Mouse (Mus musculus) hindbrain, embryonic 14.5 days (tissue): ENCODE data around the gene Ptprn2. TPM values are rescaled to one million over a fixed set of nuclear protein-coding genes. Genes with fewer than 3 reads are reported as not detected.

Experiments used
- ATAC-seq: fragments of 200-750 bp; cut with Nextera tagmentation; 2 replicates; pipeline ENCODE4 v1.8.0; 2017; ENCODE audit warnings: moderate number of reproducible peaks, mild to moderate bottlenecking, moderate TSS enrichment, moderate library complexity; ENCODE audit not compliant: low FRiP score
- DNase-seq: peaks from one replicate; pipeline ENCODE4 v3.0.0-alpha.2; 2015; ENCODE audit warnings: low spot score
- H3K27ac ChIP-seq: fragments of 300-500 bp; sonication (generic); 2 replicates; pipeline ENCODE4 v1.5.1; 2014; ENCODE audit warnings: mild to moderate bottlenecking, moderate library complexity
- H3K27me3 ChIP-seq: fragments of 300-500 bp; sonication (generic); 2 replicates; pipeline ENCODE4 v1.6.1; 2014; ENCODE audit warnings: mild to moderate bottlenecking, low read length, mixed read lengths; ENCODE audit not compliant: control insufficient read depth, insufficient read depth
- H3K36me3 ChIP-seq: fragments of 300-500 bp; sonication (generic); replicated peaks from 2 replicates; pipeline ENCODE4 v1.6.1; 2014; ENCODE audit not compliant: control insufficient read depth, insufficient read depth
- H3K4me1 ChIP-seq: fragments of 300-500 bp; sonication (generic); replicated peaks from 2 replicates; pipeline ENCODE4 v1.6.1; 2014; ENCODE audit warnings: antibody characterized with exemption, low read length, mixed read lengths; ENCODE audit not compliant: control insufficient read depth, insufficient read depth
- H3K4me2 ChIP-seq: fragments of 300-500 bp; sonication (generic); replicated peaks from 2 replicates; pipeline ENCODE4 v1.6.1; 2014; ENCODE audit warnings: mild to moderate bottlenecking, moderate library complexity
- H3K4me3 ChIP-seq: fragments of 300-500 bp; sonication (generic); replicated peaks from 2 replicates; pipeline ENCODE4 v1.5.1; 2014; ENCODE audit warnings: mild to moderate bottlenecking, low read length
- H3K9ac ChIP-seq: fragments of 300-500 bp; sonication (generic); 2 replicates; pipeline ENCODE4 v1.6.1; 2014
- H3K9me3 ChIP-seq: fragments of 300-500 bp; sonication (generic); 2 replicates; pipeline ENCODE4 v1.6.1; 2016; ENCODE audit warnings: low read length; ENCODE audit not compliant: control insufficient read depth
- WGBS: fragments of 180-500 bp; shearing (Covaris S2); extraction: QIAGEN DNeasy Blood & Tissue Kit; methylation state at CpG from one replicate; pipeline ENCODE4 v1.1.7; 2014; 5-methylcytosine and 5-hydroxymethylcytosine counted together
- polyA plus RNA-seq: library from polyadenylated mRNA; unstranded; fragments of >200 nt; fragmentation: Nextera tagmentation; extraction: Ambion mirVana; gene quantifications from 2 replicates; pipeline ENCODE4 v1.2.1, GENCODE M21; 2014

Gene Ptprn2
- polyA plus RNA-seq, 1 experiment from 2014 or later = 17.5 TPM

GRCm38 (mm10) chr12:117174189-117174588 lies 688.7 kb downstream of the Ptprn2 start:
- Histone ChIP-seq H3K9ac (no peak overlapping the region), H3K9me3 (no peaks in the 10 kb centered on the region), H3K4me1 (peaks cover 70% of the 10 kb centered on the region), H3K27ac (0 out of 2 replicates have a peak overlapping the region, but pooled peaks have one; percentile 21), H3K27me3 (no peaks in the 10 kb centered on the region), H3K36me3 (no peaks in the 10 kb centered on the region), H3K4me2 (no peak overlapping the region), H3K4me3 (no peak overlapping the region)
- no peak for DNase-seq
- no peak for ATAC-seq
- 11% methylated on average over 3 of the region's 3 CpGs for WGBS

- no peak for ATAC-seq
Measured at GRCm38 (mm10) chr12:117175072-117175681, 689.7 kb downstream of the Ptprn2 start.

GRCm38 (mm10) chr12:117176259-117176823 lies 690.8 kb downstream of the Ptprn2 start:
- DNase-seq (no peak), ATAC-seq (no peak)
- Histone ChIP-seq H3K9me3 (no peaks in the 10 kb centered on the region), H3K4me2 (no peak overlapping the region), H3K36me3 (no peaks in the 10 kb centered on the region), H3K4me3 (no peak overlapping the region), H3K4me1 (peaks cover 61% of the 10 kb centered on the region), H3K27ac (peak overlapping the region; percentile 53), H3K9ac (peak overlapping the region; percentile 32), H3K27me3 (no peaks in the 10 kb centered on the region)
- WGBS = 21% methylated on average over 13 of the region's 13 CpGs

More at GRCm38 (mm10) chr12:117175072-117175681, 689.7 kb downstream of the Ptprn2 start:
- Histone ChIP-seq H3K36me3 (no peaks in the 10 kb centered on the region), H3K27ac (peak overlapping the region; percentile 14; the same call in 1 of the 2 replicates), H3K4me1 (peaks cover 66% of the 10 kb centered on the region), H3K4me2 (no peak overlapping the region), H3K9ac (peak overlapping the region; percentile 2; the same call in 1 of the 2 replicates), H3K27me3 (no peaks in the 10 kb centered on the region), H3K4me3 (no peak overlapping the region), H3K9me3 (no peaks in the 10 kb centered on the region)
- peak; percentile 23 for DNase-seq
- WGBS = 53% methylated on average over 15 of the region's 15 CpGs

DNA sequence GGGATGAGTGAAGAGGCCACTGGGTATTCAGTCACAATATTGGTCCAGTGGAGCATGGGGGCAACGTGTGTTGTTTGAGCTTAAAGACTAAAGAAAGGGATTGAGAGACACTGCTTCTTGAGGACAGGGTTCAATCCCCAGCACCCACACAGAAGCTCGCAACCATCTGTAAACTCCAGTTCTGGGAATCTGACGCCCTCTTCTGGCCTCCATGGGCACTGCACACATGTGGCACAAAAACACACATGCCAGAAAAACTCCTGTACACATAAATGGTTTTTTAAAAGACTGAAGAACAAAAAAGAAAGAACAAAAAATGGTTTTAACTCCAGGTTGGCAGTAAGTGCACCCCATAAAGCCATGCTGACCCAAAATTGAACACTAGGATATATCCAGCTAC lies 701.6 kb downstream of the Ptprn2 start:
- H3K4me1 ChIP-seq = no peaks in the 10 kb centered on the region
- H3K27me3 ChIP-seq = no peaks in the 10 kb centered on the region
- H3K9ac ChIP-seq = no peak overlapping the region
- DNase-seq = no peak
- no peak overlapping the region for H3K4me3 ChIP-seq
- peaks cover 53% of the 10 kb centered on the region for H3K36me3 ChIP-seq
- H3K9me3 ChIP-seq = no peaks in the 10 kb centered on the region
- no peak for ATAC-seq
- no peak overlapping the region for H3K27ac ChIP-seq
- H3K4me2 ChIP-seq = no peak overlapping the region
- WGBS = 86% methylated on average over 3 of the region's 3 CpGs

GRCm38 (mm10) chr12:117192001-117192400 lies 706.5 kb downstream of the Ptprn2 start:
- WGBS = 83% methylated on average over 4 of the region's 4 CpGs

DNA sequence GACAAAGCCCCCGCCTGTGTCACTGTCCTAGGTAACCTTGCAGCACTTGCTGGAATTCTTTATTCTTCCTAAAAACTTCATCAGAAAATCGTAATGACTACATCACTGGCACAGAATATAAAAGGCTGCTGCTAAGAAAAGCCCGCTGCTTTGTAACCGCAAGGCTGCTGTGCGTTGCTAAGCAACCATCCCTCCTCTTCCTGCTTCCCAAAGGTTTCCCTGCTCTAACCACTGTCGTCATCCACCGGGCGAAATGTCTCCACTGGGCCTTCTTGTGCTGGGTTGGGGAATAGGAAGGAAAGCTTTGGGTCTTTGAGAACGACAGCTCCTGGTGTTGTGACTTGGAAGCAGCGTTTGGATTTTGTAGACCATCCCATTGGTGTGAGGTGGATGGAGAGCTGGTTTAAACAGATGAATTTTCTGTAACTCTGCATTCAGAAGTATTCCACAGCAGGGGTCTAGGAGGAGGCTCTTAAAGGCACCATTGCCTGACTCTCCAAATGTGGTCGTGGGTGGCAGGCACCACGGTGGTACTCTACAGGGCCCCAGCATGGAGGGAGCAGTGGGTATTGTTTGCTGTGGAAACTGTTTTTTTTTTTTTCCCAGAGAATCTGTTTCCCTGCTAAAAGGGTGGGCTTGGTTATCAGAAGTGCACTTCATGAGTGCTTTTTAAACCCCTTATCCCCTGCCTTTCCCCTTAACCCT lies 711.4 kb downstream of the Ptprn2 start:
- WGBS = 2% methylated on average over 12 of the region's 12 CpGs
- Histone ChIP-seq H3K27ac (peak overlapping the region; percentile 79), H3K36me3 (no peaks in the 10 kb centered on the region)

More at GRCm38 (mm10) chr12:117192001-117192400, 706.5 kb downstream of the Ptprn2 start:
- Histone ChIP-seq H3K36me3 (peaks cover 28% of the 10 kb centered on the region), H3K4me2 (no peak overlapping the region), H3K27ac (peak overlapping the region; percentile 16; the same call in 1 of the 2 replicates), H3K27me3 (no peaks in the 10 kb centered on the region), H3K9ac (no peak overlapping the region), H3K4me1 (peaks cover 23% of the 10 kb centered on the region), H3K9me3 (no peaks in the 10 kb centered on the region), H3K4me3 (no peak overlapping the region)
- no peak for DNase-seq
- ATAC-seq = no peak

DNA sequence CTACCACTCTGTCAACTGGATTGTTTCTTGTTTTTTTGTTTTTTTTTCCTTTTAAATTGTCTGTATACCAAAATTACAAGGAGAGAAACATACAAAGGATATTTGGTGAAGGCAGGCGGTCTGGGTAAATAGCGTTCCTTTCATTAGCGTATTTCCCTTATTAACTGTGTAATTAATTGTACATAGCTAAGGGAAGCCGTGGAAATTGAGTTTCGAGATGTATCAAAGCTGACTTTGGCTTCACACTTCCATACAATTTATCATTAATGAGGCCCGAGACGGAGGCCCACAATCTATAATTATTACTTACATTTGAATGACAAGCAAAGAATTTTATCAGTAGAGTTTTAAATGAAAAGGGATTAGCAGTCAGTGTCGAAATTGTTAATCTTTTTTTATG lies 712.6 kb downstream of the Ptprn2 start:
- no peaks in the 10 kb centered on the region for H3K9me3 ChIP-seq
- 31% methylated on average over 8 of the region's 8 CpGs for WGBS
- peak; percentile 47 for DNase-seq
- peaks cover 77% of the 10 kb centered on the region for H3K4me1 ChIP-seq
- H3K27ac ChIP-seq = peak overlapping the region; percentile 79
- H3K4me3 ChIP-seq = no peak overlapping the region
- ATAC-seq = no peak
- H3K36me3 ChIP-seq = no peaks in the 10 kb centered on the region
- peak overlapping the region; percentile 10; the same call in 1 of the 2 replicates for H3K9ac ChIP-seq
- H3K27me3 ChIP-seq = no peaks in the 10 kb centered on the region
- no peak overlapping the region for H3K4me2 ChIP-seq

More for the DNA sequence above, 711.4 kb downstream of the Ptprn2 start:
- DNase-seq = peak; percentile 80
- Histone ChIP-seq H3K9ac (peak overlapping the region; percentile 17), H3K4me1 (peaks cover 65% of the 10 kb centered on the region), H3K4me3 (no peak overlapping the region), H3K4me2 (peak overlapping the region; percentile 40), H3K9me3 (no peaks in the 10 kb centered on the region), H3K27me3 (no peaks in the 10 kb centered on the region)
- peak; percentile 84 for ATAC-seq

DNA sequence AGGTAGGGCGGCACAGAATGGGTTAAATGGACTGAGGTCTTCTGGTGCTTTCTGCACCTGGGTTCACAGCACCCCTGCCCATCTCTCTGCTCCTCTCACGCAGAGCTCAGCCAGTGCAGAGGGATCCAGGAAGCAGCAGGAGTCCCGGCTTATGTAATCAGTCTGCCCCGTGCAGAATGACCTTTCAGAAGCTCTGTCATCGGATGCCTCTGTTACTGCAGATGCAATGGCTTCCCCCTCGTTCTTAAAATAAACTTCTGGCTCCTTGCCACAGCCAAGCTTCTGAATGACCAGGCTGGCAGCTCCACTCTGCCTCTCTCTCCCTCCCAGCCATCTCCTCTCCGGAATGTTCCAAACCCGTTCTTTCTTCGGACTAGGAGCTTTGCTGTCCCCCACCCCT lies 714.6 kb downstream of the Ptprn2 start:
- H3K36me3 ChIP-seq = no peaks in the 10 kb centered on the region
- no peaks in the 10 kb centered on the region for H3K9me3 ChIP-seq
- H3K27ac ChIP-seq = peak overlapping the region; percentile 33; the same call in 1 of the 2 replicates
- DNase-seq (peak; percentile 55), ATAC-seq (no peak)
- no peak overlapping the region for H3K4me3 ChIP-seq
- no peaks in the 10 kb centered on the region for H3K27me3 ChIP-seq
- H3K9ac ChIP-seq = peak overlapping the region; percentile 12; the same call in 1 of the 2 replicates
- WGBS = 17% methylated on average over 9 of the region's 9 CpGs
- peaks cover 82% of the 10 kb centered on the region for H3K4me1 ChIP-seq
- no peak overlapping the region for H3K4me2 ChIP-seq

- H3K9ac ChIP-seq = peak overlapping the region; percentile 12; the same call in 1 of the 2 replicates
- no peaks in the 10 kb centered on the region for H3K9me3 ChIP-seq
- no peak for DNase-seq
- ATAC-seq = no peak
- 40% methylated on average over 5 of the region's 5 CpGs for WGBS
- peak overlapping the region; percentile 33; the same call in 1 of the 2 replicates for H3K27ac ChIP-seq
- H3K27me3 ChIP-seq = no peaks in the 10 kb centered on the region
- H3K4me2 ChIP-seq = no peak overlapping the region
- no peaks in the 10 kb centered on the region for H3K36me3 ChIP-seq
- H3K4me3 ChIP-seq = no peak overlapping the region
- H3K4me1 ChIP-seq = peaks cover 77% of the 10 kb centered on the region
Measured at GRCm38 (mm10) chr12:117200590-117200989, 715.1 kb downstream of the Ptprn2 start.
